Mouse (Mus musculus) T-cell, adult 66 days (primary cell): Measurements from ENCODE around the gene Pls3. TPM values are rescaled to one million over a fixed set of nuclear protein-coding genes. Genes with fewer than 3 reads are reported as not detected.

Experiments used
- total RNA-seq, 2 experiments: library from RNA; stranded (reverse); gene quantifications; 3 replicates in 1 of 2; 4 replicates in 1 of 2; pipeline ENCODE4 v1.2.4; 2023

Pls3 gene
- total RNA-seq, result under 1 TPM; 0.26 to 0.47 TPM

DNA sequence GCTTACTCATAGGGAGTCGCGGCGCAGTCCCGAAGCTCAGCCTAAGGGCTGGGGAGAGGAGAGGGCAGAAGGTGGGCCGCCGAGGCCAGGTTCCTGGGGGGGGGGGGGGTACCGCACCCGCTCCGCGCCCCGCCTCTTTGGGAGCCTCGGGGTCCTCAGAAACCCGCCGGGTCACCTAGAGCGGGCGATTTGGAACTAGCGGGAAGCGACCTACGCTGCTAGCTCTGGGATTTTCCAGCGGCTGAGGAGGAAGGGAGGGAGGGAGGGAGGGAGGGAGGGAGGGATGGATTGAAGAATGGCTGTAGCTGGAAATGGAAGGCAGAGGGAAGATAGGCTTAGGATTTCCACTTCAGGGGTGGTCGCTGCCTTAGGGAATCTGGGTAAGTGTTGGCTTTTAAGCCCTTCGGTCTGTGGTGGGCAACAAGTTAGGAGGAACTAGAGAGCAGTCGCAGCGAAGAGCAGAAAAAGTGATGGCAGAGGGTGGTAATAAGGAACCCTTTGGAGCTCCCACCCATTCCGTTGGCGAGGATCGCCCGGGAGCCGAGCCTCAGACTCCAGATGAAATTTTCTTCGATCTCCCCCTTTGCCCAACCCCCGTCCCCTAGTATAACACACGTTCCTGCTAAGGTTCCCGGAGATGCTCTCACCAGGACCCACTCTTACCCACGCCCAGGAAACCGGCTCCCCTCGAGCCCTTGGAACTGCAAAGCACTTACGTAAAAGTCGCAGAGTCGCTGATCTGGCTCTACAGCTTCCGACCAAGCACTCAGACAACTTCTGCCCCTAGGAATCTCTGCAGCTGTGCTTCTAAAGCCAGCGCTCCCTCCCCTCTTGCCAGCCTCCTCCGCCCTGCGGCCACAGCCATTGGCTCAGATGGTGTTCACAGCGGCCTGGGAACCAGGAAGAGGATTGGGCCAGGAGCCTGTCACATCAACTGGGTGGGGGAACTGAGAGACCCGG lies at the start of gene Pls3:
Gene Pls3 (minus strand): TSS at position 851 of the 960 bp plus-strand sequence.

